ENCODE assay signal across 29 mouse cellular contexts in the genomic region with DNA sequence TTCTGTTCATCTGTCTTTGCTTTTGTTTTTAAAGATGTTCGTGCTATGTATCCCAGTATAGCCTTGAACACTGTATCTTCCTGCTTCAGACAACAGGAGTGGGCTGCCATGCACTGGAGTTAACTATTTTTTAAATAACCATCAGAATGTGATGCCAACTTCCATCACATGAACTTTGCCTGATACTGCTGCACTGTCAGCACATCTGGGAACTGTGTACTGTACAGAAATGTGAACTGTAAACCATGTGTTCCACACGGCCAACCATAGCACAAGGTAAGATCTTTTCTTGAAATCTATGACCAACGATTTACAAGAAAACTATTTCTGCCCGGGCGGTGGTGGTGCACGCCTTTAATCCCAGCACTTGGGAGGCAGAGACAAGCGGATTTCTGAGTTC. TPM values are rescaled to one million over a fixed set of nuclear protein-coding genes. Genes with fewer than 3 reads are reported as not detected.
DNase-seq lines count a peak whose midpoint lies in the region; ATAC-seq lines count a peak whose summit lies in the region.
"Had no signal": no experiment of that assay in that cellular context is flagged by ENCODE, and none has a peak within 500 bp of the region (broad histone marks: within the 10 kb centered on the region; RNA-seq: fewer than 3 reads in every experiment).

No protein-coding gene starts in this region.

- H3K4me2 ChIP-seq in kidney, embryonic 16.5 days (replicated peaks; ENCODE audit: low read depth, low read length), result no peak overlapping the region
- H3K4me2 ChIP-seq in kidney, embryonic 14.5 days (replicated peaks; ENCODE audit: low read depth, low read length), result no peak overlapping the region
- H3K4me2 ChIP-seq in neural tube, embryonic 15.5 days, result no peak overlapping the region
- H3K4me2 ChIP-seq: embryonic facial prominence, embryonic 12.5 days; embryonic facial prominence, embryonic 15.5 days; forebrain, embryonic 12.5 days; forebrain, embryonic 15.5 days; heart, embryonic 13.5 days; hindbrain, embryonic 13.5 days had no signal

- H3K9ac ChIP-seq in kidney, embryonic 16.5 days (replicated peaks; ENCODE audit: low read length), result no peak overlapping the region
- H3K9ac ChIP-seq in kidney, embryonic 14.5 days (ENCODE audit: low read depth, low read length), result no peak overlapping the region
- no peak overlapping the region for H3K9ac ChIP-seq in neural tube, embryonic 15.5 days (replicated peaks)
- H3K9ac ChIP-seq: embryonic facial prominence, embryonic 12.5 days; embryonic facial prominence, embryonic 15.5 days; forebrain, embryonic 12.5 days; forebrain, embryonic 15.5 days; heart, embryonic 13.5 days; hindbrain, embryonic 13.5 days had no signal

- H3K36me3 ChIP-seq in kidney, embryonic 16.5 days (ENCODE audit: insufficient read depth, low read length), result peaks cover 45% of the 10 kb centered on the region
- peaks cover 55% of the 10 kb centered on the region for H3K36me3 ChIP-seq in kidney, embryonic 14.5 days (ENCODE audit: control insufficient read depth, insufficient read depth, low read length)
- H3K36me3 ChIP-seq in neural tube, embryonic 15.5 days, result peaks cover 37% of the 10 kb centered on the region

- H3K27ac ChIP-seq in kidney, embryonic 16.5 days (ENCODE audit: low read length), result no peak overlapping the region
- H3K27ac ChIP-seq in kidney, embryonic 14.5 days (ENCODE audit: low read depth, low read length), result no peak overlapping the region
- no peak overlapping the region for H3K27ac ChIP-seq in neural tube, embryonic 15.5 days (replicated peaks)
- H3K27ac ChIP-seq: embryonic facial prominence, embryonic 12.5 days; embryonic facial prominence, embryonic 15.5 days; forebrain, embryonic 12.5 days; forebrain, embryonic 15.5 days; heart, adult 2 months; heart, embryonic 10.5 days; heart, embryonic 13.5 days; hindbrain, embryonic 10.5 days; hindbrain, embryonic 13.5 days had no signal

- H3K9me3 ChIP-seq in kidney, embryonic 16.5 days (ENCODE audit: low read length), result no peaks in the 10 kb centered on the region
- H3K9me3 ChIP-seq in kidney, embryonic 14.5 days (ENCODE audit: control insufficient read depth, low read length), result no peaks in the 10 kb centered on the region
- no peaks in the 10 kb centered on the region for H3K9me3 ChIP-seq in neural tube, embryonic 15.5 days (replicated peaks)
- H3K9me3 ChIP-seq: embryonic facial prominence, embryonic 12.5 days; embryonic facial prominence, embryonic 15.5 days; forebrain, embryonic 12.5 days; forebrain, embryonic 15.5 days; G1E; heart, embryonic 10.5 days; heart, embryonic 13.5 days; hindbrain, embryonic 10.5 days; hindbrain, embryonic 13.5 days had no signal

- WGBS in kidney, embryonic 16.5 days, result 88% methylated on average over 7 of the region's 7 CpGs
- WGBS in kidney, embryonic 14.5 days, result 97% methylated on average over 7 of the region's 7 CpGs
- 96% methylated on average over 7 of the region's 7 CpGs for WGBS in neural tube, embryonic 15.5 days

- H3K4me1 ChIP-seq in kidney, embryonic 16.5 days (ENCODE audit: insufficient read depth, low read length), result peaks cover 6% of the 10 kb centered on the region
- H3K4me1 ChIP-seq in kidney, embryonic 14.5 days (ENCODE audit: control insufficient read depth, insufficient read depth, low read length), result 0 out of 2 replicates have a peak, but pooled peaks cover 3% of the 10 kb centered on the region
- H3K4me1 ChIP-seq in neural tube, embryonic 15.5 days, result no peaks in the 10 kb centered on the region
- H3K4me1 ChIP-seq: embryonic facial prominence, embryonic 15.5 days; forebrain, embryonic 12.5 days; forebrain, embryonic 15.5 days; hindbrain, embryonic 10.5 days had no signal

- no peak overlapping the region for H3K4me3 ChIP-seq in kidney, embryonic 16.5 days (ENCODE audit: low read length)
- no peak overlapping the region for H3K4me3 ChIP-seq in kidney, embryonic 14.5 days (ENCODE audit: low read length)
- H3K4me3 ChIP-seq in neural tube, embryonic 15.5 days (replicated peaks), result no peak overlapping the region
- H3K4me3 ChIP-seq: embryonic facial prominence, embryonic 12.5 days; embryonic facial prominence, embryonic 15.5 days; forebrain, embryonic 12.5 days; forebrain, embryonic 15.5 days; heart, adult 2 months; heart, embryonic 10.5 days; heart, embryonic 13.5 days; hindbrain, embryonic 10.5 days; hindbrain, embryonic 13.5 days had no signal

- peak; percentile 47 for DNase-seq in kidney, adult 11 months
- DNase-seq in kidney, adult 9 months, result peak; percentile 80
- peak; percentile 58 for DNase-seq in kidney, postnatal 14 days
- DNase-seq in heart, postnatal 14 days, result no peak
- DNase-seq: adrenal gland, adult 2 months; adrenal gland, postnatal 14 days; B cell, adult 2 months; cerebellum, adult 11 months; cerebellum, adult 2 months; cerebellum, adult 9-11 months; cerebellum, postnatal 25 days; gastrocnemius, postnatal 10 days; gastrocnemius, postnatal 36 days; heart, adult 2 months had no signal

- intact Hi-C loops in heart, postnatal 14 days (cut with DNase I), result no loop called here

- no peaks in the 10 kb centered on the region for H3K27me3 ChIP-seq in kidney, embryonic 16.5 days (ENCODE audit: insufficient read depth, low read length)
- no peaks in the 10 kb centered on the region for H3K27me3 ChIP-seq in kidney, embryonic 14.5 days (ENCODE audit: control insufficient read depth, insufficient read depth, low read length)
- no peaks in the 10 kb centered on the region for H3K27me3 ChIP-seq in neural tube, embryonic 15.5 days (replicated peaks)
- H3K27me3 ChIP-seq: CH12.LX; embryonic facial prominence, embryonic 12.5 days; embryonic facial prominence, embryonic 15.5 days; forebrain, embryonic 12.5 days; forebrain, embryonic 15.5 days; heart, embryonic 13.5 days; hindbrain, embryonic 13.5 days; Patski had no signal

- ATAC-seq in kidney, embryonic 16.5 days (ENCODE audit: low FRiP score, low TSS enrichment), result no peak
- no peak for ATAC-seq in kidney, embryonic 14.5 days (ENCODE audit: low FRiP score, low TSS enrichment)
- ATAC-seq in neural tube, embryonic 15.5 days (ENCODE audit: low FRiP score), result no peak
- ATAC-seq: forebrain, embryonic 15.5 days; hindbrain, embryonic 16.5 days; Patski had no signal

RNA-seq across cellular contexts. Expression of gene Slc25a17, which starts 33.1 kb away (rescaled TPM):
- polyA plus RNA-seq in kidney, embryonic 16.5 days (2015; fragmentation: Nextera tagmentation; extraction: Ambion mirVana), result 134 and 148 TPM in 2 replicates
- polyA plus RNA-seq in kidney, embryonic 14.5 days (2014; fragmentation: Nextera tagmentation; extraction: Ambion mirVana), result 117 and 127 TPM in 2 replicates
- total RNA-seq in heart, postnatal 14 days (2021), result 10 to 100 TPM; 24.3 to 26.5 TPM
- 129 and 134 TPM in 2 replicates for polyA plus RNA-seq in neural tube, embryonic 15.5 days (2015; fragmentation: Nextera tagmentation; extraction: Ambion mirVana)

Comparison
In these comparisons a context has a peak if more than half of its experiments do, and no peak if none do; other contexts are left out.
1. DNase-seq: peak in kidney, adult 11 months (single experiment), kidney, adult 9 months (single experiment) and kidney, postnatal 14 days (single experiment); none in heart, postnatal 14 days (0 of 2).